Mouse (Mus musculus): ENCODE measurements at regions not wholly inside any gene's neighbourhood (a gene's known extent, or its start where the extent isn't known, plus 50 kb on each side); places are given as distances from the start of the nearest gene placed in this dataset.
"Not testable (repeated sequence)": the region's sequence is repeated elsewhere in the genome, so short reads cannot be mapped to it uniquely, and the experiment has no call there.

- DNase-seq, result no peak
Measured at GRCm38 (mm10) chr6:4149663-4150062, 62.9 kb upstream of the Bet1 start.

GRCm38 (mm10) chr6:4158293-4158692 lies 71.5 kb upstream of the Bet1 start:
- no peak for DNase-seq

GRCm38 (mm10) chr6:4163733-4164132 lies 77.0 kb upstream of the Bet1 start:
- DNase-seq, result no peak

GRCm38 (mm10) chr6:4167112-4167511 lies 80.3 kb upstream of the Bet1 start:
- no peak for DNase-seq

GRCm38 (mm10) chr6:4167757-4168156 lies 81.0 kb upstream of the Bet1 start:
- DNase-seq, result no peak

GRCm38 (mm10) chr6:4171561-4171960 lies 84.8 kb upstream of the Bet1 start:
- no peak for DNase-seq

- DNase-seq, result no peak
Measured at GRCm38 (mm10) chr6:4187683-4188082, 100.9 kb upstream of the Bet1 start.

GRCm38 (mm10) chr6:4190976-4191375 lies 104.2 kb upstream of the Bet1 start:
- not testable (repeated sequence) for DNase-seq

GRCm38 (mm10) chr6:4193286-4193685 lies 106.5 kb upstream of the Bet1 start:
- DNase-seq, result no peak

GRCm38 (mm10) chr6:4201176-4201575 lies 114.4 kb upstream of the Bet1 start:
- no peak for DNase-seq

- DNase-seq, result no peak
Measured at GRCm38 (mm10) chr6:4205681-4206080, 118.9 kb upstream of the Bet1 start.

GRCm38 (mm10) chr6:4245265-4246112 lies 158.7 kb upstream of the Bet1 start:
- no peak for DNase-seq

- no peak for DNase-seq
Measured at GRCm38 (mm10) chr6:4246113-4246419, 159.3 kb upstream of the Bet1 start.

GRCm38 (mm10) chr6:4276607-4277006 lies 189.8 kb upstream of the Bet1 start:
- no peak for DNase-seq

- DNase-seq, result no peak
Measured at GRCm38 (mm10) chr6:4277245-4277890, 190.6 kb upstream of the Bet1 start.

- DNase-seq, result no peak
Measured at GRCm38 (mm10) chr6:4291380-4291779, 204.6 kb upstream of the Bet1 start.

- not testable (repeated sequence) for DNase-seq
Measured at GRCm38 (mm10) chr6:4303410-4303809, 201.2 kb upstream of the Col1a2 start.

- DNase-seq, result no peak
Measured at GRCm38 (mm10) chr6:4349953-4350352, 154.7 kb upstream of the Col1a2 start.

GRCm38 (mm10) chr6:4362220-4362619 lies 142.4 kb upstream of the Col1a2 start:
- DNase-seq, result no peak

- DNase-seq, result no peak
Measured at GRCm38 (mm10) chr6:4375465-4376037, 129.1 kb upstream of the Col1a2 start.

- no peak for DNase-seq
Measured at GRCm38 (mm10) chr6:4396808-4397207, 107.8 kb upstream of the Col1a2 start.

- peak; percentile 50 for DNase-seq
Measured at GRCm38 (mm10) chr6:4397695-4398598, 106.7 kb upstream of the Col1a2 start.

GRCm38 (mm10) chr6:4398599-4398980 lies 106.0 kb upstream of the Col1a2 start:
- no peak for DNase-seq

All from thymus, postnatal 14 days (tissue).